ENCODE assay signal across 7 mouse cellular contexts in genomic region chr9:21496308-21497049, GRCm38 (mm10). TPM values are rescaled to one million over a fixed set of nuclear protein-coding genes. Genes with fewer than 3 reads are reported as not detected.
DNase-seq lines count a peak whose midpoint lies in the region; ATAC-seq and TF ChIP-seq lines count a peak whose summit lies in the region.

No protein-coding gene starts in this region.

- DNase-seq in midbrain, embryonic 10.5 days (ENCODE audit: low spot score) = peak; percentile 39
- peak; percentile 49 for DNase-seq in embryo, embryonic 11.5 days (ENCODE audit: low read depth, low spot score)
- peak; percentile 85 for DNase-seq in skeletal muscle tissue, adult 2 months (ENCODE audit: low read depth, low spot score)
- DNase-seq in c-Kit-positive CD71-positive TER-119-positive erythroid progenitor cells, embryonic 14.5 days (ENCODE audit: low spot score) = no peak
- DNase-seq in left cerebral cortex, adult 2 months (ENCODE audit: extremely low spot score in 1 of 2, low spot score in 2 of 2) = no peak

- no peaks in the 10 kb centered on the region for H3K27me3 ChIP-seq in midbrain, embryonic 10.5 days (ENCODE audit: low read depth, poor library complexity, severe bottlenecking)
- no peaks in the 10 kb centered on the region for H3K27me3 ChIP-seq in midbrain, embryonic 15.5 days (replicated peaks)
- no peaks in the 10 kb centered on the region for H3K27me3 ChIP-seq in heart, embryonic 16.5 days (ENCODE audit: control insufficient read depth, insufficient read depth, low read length)

- no peak overlapping the region for H3K4me3 ChIP-seq in midbrain, embryonic 10.5 days
- H3K4me3 ChIP-seq in midbrain, embryonic 15.5 days = no peak overlapping the region
- H3K4me3 ChIP-seq in heart, embryonic 16.5 days (ENCODE audit: low read length) = no peak overlapping the region
- no peak overlapping the region for H3K4me3 ChIP-seq in left cerebral cortex, adult 2 months

- H3K4me1 ChIP-seq in midbrain, embryonic 10.5 days = 0 out of 2 replicates have a peak, but pooled peaks cover 4% of the 10 kb centered on the region
- no peaks in the 10 kb centered on the region for H3K4me1 ChIP-seq in midbrain, embryonic 15.5 days
- no peaks in the 10 kb centered on the region for H3K4me1 ChIP-seq in heart, embryonic 16.5 days (ENCODE audit: control insufficient read depth, insufficient read depth, low read length)

- peak overlapping the region; percentile 20; the same call in 1 of the 2 replicates for H3K27ac ChIP-seq in midbrain, embryonic 10.5 days (replicated peaks)
- no peak overlapping the region for H3K27ac ChIP-seq in midbrain, embryonic 15.5 days
- H3K27ac ChIP-seq in heart, embryonic 16.5 days (ENCODE audit: low read length) = peak overlapping the region; percentile 48; the same call in 1 of the 2 replicates
- no peak overlapping the region for H3K27ac ChIP-seq in left cerebral cortex, adult 2 months

- H3K9ac ChIP-seq in midbrain, embryonic 15.5 days = no peak overlapping the region
- 0 out of 2 replicates have a peak overlapping the region, but pooled peaks have one; percentile 12 for H3K9ac ChIP-seq in heart, embryonic 16.5 days (ENCODE audit: low read length)

- intact Hi-C loops in left cerebral cortex, adult 2 months (cut with DNase I) = no loop called here

- no peak for TF ChIP-seq CTCF in left cerebral cortex, adult 2 months (IDR thresholded peaks at IDR 0.05)

- no peak overlapping the region for H3K4me2 ChIP-seq in midbrain, embryonic 15.5 days
- H3K4me2 ChIP-seq in heart, embryonic 16.5 days (ENCODE audit: low read depth, low read length) = peak overlapping the region; percentile 16; the same call in 1 of the 2 replicates

- no peak for ATAC-seq in midbrain, embryonic 15.5 days (replicated peaks)
- peak; percentile 16; the same call in 1 of the 2 replicates for ATAC-seq in heart, embryonic 16.5 days (replicated peaks; ENCODE audit: extremely low read depth, insufficient read depth, low FRiP score)

- 82% methylated on average over 19 of the region's 19 CpGs for WGBS in midbrain, embryonic 10.5 days
- WGBS in midbrain, embryonic 15.5 days = 89% methylated on average over 18 of the region's 19 CpGs
- WGBS in heart, embryonic 16.5 days = 82% methylated on average over 17 of the region's 19 CpGs

- no peaks in the 10 kb centered on the region for H3K9me3 ChIP-seq in midbrain, embryonic 10.5 days (replicated peaks)
- no peaks in the 10 kb centered on the region for H3K9me3 ChIP-seq in midbrain, embryonic 15.5 days
- H3K9me3 ChIP-seq in heart, embryonic 16.5 days (replicated peaks; ENCODE audit: control insufficient read depth, low read length) = no peaks in the 10 kb centered on the region

- peaks cover 66% of the 10 kb centered on the region for H3K36me3 ChIP-seq in midbrain, embryonic 10.5 days
- peaks cover 7% of the 10 kb centered on the region for H3K36me3 ChIP-seq in midbrain, embryonic 15.5 days (replicated peaks)
- peaks cover 31% of the 10 kb centered on the region for H3K36me3 ChIP-seq in heart, embryonic 16.5 days (ENCODE audit: control insufficient read depth, insufficient read depth)

RNA-seq across cellular contexts. Expression of gene Tmed1, which starts 13.6 kb away (rescaled TPM):
- polyA plus RNA-seq in midbrain, embryonic 10.5 days (2016; fragmentation: Nextera tagmentation; extraction: Ambion mirVana) = 106 and 116 TPM in 2 replicates
- polyA plus RNA-seq in midbrain, embryonic 15.5 days (2015; fragmentation: Nextera tagmentation; extraction: Ambion mirVana) = 61.2 and 62.7 TPM in 2 replicates
- polyA plus RNA-seq in heart, embryonic 16.5 days (2015; fragmentation: Nextera tagmentation; extraction: Ambion mirVana) = 81.2 and 90.1 TPM in 2 replicates
- 10 to 100 TPM; 13.1 to 13.9 TPM for total RNA-seq in left cerebral cortex, adult 2 months (2021)

RNA-seq across cellular contexts. Expression of gene AB124611, which starts 29.5 kb away (rescaled TPM):
- 6.0 and 7.1 TPM in 2 replicates for polyA plus RNA-seq in midbrain, embryonic 10.5 days (2016; fragmentation: Nextera tagmentation; extraction: Ambion mirVana)
- 1.9 and 2.6 TPM in 2 replicates for polyA plus RNA-seq in midbrain, embryonic 15.5 days (2015; fragmentation: Nextera tagmentation; extraction: Ambion mirVana)
- polyA plus RNA-seq in heart, embryonic 16.5 days (2015; fragmentation: Nextera tagmentation; extraction: Ambion mirVana) = 3.2 and 3.7 TPM in 2 replicates
- under 1 TPM in 1 of 2 experiments, not detected in 1; 0.29 TPM for total RNA-seq in left cerebral cortex, adult 2 months (2021)

RNA-seq across cellular contexts. Expression of gene Carm1, which starts 50.2 kb away (rescaled TPM):
- polyA plus RNA-seq in midbrain, embryonic 10.5 days (2016; fragmentation: Nextera tagmentation; extraction: Ambion mirVana) = 54.3 and 57.5 TPM in 2 replicates
- polyA plus RNA-seq in midbrain, embryonic 15.5 days (2015; fragmentation: Nextera tagmentation; extraction: Ambion mirVana) = 46.7 and 49.3 TPM in 2 replicates
- 17.2 and 21.8 TPM in 2 replicates for polyA plus RNA-seq in heart, embryonic 16.5 days (2015; fragmentation: Nextera tagmentation; extraction: Ambion mirVana)
- 10 to 100 TPM; 78.2 to 79.5 TPM for total RNA-seq in left cerebral cortex, adult 2 months (2021)

Comparison
In these comparisons a context has a peak if more than half of its experiments do, and no peak if none do; other contexts are left out.
1. H3K27ac ChIP-seq: peak in midbrain, embryonic 10.5 days (single experiment) and heart, embryonic 16.5 days (single experiment); none in midbrain, embryonic 15.5 days (single experiment) and left cerebral cortex, adult 2 months (single experiment).
2. DNase-seq: peak in midbrain, embryonic 10.5 days (single experiment), embryo, embryonic 11.5 days (single experiment) and skeletal muscle tissue, adult 2 months (single experiment); none in c-Kit-positive CD71-positive TER-119-positive erythroid progenitor cells, embryonic 14.5 days (single experiment) and left cerebral cortex, adult 2 months (0 of 2).